Mouse (Mus musculus) urinary bladder, adult 2 months (tissue): ENCODE results near the gene Peli2. TPM values are rescaled to one million over a fixed set of nuclear protein-coding genes. Genes with fewer than 3 reads are reported as not detected.

Source experiments
- DNase-seq: peaks from one replicate; pipeline ENCODE4 v3.0.0; 2022; ENCODE audit warnings: low spot score
- polyA plus RNA-seq: library from polyadenylated mRNA; depleted of rRNA; stranded (reverse); fragments of >200 nt; gene quantifications from 2 replicates; pipeline ENCODE4 v1.2.3, GENCODE M21; 2012

Gene Peli2
- polyA plus RNA-seq, 1 experiment = 25.0 TPM

DNA sequence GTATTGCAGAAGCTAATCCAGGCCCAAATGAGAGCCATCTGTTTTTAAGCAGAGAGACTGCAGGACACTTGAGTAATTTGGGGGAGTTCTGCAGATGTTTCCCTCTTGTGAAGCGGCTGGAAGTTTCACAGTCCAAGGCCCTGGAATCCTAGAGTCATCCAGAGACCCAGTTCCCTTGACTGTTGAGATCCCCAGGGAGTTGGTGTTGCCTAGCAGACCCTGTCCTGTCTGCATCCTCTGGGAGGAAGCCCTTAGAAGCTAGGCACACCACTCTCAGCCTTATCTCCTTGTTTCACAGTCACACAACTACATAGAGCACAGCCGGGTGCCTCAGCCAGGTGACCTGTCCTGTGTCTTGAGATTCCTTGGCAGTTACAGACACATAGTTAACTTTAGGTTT, 30.9 kb downstream of the Peli2 start:
- no peak for DNase-seq

DNA sequence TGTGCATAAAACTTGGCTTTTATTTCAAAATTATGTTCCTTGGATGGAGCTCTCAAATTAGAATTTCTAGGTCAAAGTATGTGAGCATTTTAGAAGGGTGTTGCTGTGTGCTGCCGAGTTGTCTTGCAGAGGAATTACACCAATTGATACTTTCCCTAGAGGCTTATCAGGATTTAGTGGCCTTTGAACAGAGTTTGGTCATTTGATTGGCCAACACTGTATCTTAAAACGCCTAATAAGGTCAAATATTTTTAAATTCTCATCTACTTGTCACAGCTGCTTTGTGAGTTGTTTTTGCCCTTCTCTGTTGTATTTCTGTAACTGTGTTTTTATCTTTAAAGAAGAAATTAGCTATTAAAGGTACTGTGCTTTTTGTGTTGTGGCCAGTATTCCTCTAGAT, 32.4 kb downstream of the Peli2 start:
- no peak for DNase-seq

DNA sequence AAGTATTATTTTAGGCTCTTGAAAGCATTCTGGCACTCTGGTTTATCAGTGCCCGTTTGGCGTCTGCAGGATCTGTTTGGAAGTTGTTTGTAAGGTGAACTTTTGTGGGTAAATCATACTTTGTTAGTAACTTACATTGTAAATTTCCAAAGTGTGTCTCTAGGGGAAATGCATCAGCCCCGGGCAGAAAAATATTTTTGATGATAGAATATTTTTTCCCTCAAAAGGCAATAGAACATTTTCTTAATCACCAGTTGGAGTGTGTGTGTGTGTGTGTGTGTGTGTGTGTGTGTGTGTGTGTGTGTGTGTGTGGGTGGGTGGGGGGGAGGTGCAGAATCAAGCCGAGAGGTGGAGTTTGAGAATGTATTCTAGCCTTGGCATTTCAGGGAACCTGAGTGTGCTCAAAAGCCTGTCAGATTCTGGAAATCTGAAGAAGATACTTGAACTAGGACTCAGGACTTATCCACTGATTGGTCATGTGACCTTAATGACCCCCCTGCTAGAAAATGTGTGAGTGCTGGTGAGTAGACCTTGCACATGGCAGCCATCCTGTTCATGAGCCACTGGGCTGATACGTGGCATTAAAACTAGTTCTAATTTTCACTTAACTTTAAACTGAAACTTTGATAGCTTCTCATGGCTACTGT, 33.4 kb downstream of the Peli2 start:
- DNase-seq = no peak

DNA sequence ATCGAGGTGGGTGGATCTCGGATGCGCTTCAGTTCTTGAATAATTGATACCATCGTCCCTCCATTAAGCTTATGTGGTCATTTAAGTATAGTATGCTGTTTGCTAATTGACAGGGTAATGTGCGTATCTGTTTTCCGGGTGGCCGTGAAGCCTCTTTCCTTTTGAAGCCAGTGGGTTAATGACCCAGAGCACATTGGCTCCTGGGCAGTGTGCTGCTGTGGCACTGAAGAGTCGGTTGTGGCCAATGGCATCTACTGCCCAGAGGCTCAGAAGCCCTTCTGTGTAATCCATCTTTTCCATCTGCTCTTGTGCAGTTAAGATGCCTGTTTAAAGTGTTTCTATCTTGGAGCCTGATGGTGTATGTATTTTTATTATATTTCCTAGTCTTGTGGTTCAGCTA, 34.0 kb downstream of the Peli2 start:
- no peak for DNase-seq

DNA sequence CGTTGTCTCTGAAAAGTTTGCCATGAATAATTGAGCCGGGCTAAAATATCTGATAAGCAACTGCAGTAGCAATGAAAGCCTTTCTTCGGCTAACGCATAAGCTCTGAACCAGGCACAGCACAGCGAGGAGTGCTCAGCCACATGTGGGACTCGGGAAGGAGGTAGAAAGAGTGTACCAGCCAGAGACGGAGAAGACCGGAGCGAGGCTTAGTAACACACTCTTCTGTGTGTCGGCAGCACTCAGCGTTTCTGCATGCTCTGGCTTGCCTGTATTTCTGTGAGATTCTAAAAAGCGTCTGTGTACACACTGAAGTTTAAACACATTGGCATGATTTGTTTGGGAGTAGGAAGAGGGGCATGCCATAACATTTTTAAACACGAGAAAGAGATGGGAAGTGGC, 34.5 kb downstream of the Peli2 start:
- no peak for DNase-seq

DNA sequence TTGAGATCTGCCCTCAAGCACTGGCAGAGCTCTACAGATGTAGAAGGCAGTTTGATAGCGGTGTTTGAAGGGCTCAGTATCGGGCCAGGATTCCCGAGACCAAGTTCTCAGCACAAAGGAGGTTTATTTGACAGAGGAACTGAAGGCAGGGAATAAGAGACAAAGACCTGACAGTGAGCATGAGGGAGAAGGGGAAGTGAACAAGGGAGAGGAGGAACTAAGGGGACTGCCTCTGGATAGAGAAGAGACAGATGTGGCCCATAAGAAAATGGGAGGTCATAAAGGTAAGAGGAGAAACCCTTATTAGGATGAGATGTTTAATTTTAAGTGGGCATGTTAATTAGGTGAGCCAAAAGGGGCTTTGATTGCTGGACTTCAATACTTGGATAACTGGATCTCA, 36.5 kb downstream of the Peli2 start:
- no peak for DNase-seq

DNA sequence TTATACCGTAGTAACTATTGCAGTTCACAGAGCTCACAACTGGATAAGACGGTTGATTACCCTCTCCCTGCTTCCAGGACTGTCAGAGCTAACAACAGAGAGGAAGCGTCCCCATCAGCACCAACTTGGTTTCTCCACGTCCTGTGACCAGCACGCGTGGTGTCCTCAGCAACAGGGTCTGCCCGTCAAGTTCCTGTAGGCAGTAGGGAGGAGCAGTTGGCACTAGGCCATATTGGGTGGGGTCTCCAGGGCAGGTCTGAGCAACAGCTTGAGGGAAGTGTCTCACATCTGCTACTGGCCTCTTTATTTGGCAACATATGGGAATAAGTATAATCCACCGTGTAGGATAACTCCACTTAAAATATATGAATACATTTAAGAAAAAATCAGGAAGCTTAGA, 37.2 kb downstream of the Peli2 start:
- no peak for DNase-seq

DNA sequence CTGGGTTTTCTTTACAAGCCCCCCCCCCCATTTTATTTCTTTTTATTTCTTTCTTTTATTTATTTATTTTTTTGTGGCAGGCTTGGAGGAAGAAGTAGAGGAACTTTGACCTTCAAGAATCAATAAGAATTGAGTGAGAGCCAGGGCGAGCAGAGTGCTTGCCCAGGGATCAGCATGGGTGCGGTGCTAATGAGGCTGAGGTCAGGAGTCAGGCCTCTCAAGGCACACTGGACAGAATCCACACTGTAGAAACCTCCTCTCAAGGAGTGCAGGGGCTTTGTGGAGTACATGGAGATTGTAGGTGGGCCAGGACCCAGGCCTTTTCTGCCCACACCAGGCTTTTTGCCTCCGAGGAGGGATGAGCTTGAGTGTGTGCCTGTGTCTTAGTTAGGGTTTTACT, 38.8 kb downstream of the Peli2 start:
- DNase-seq = no peak

DNA sequence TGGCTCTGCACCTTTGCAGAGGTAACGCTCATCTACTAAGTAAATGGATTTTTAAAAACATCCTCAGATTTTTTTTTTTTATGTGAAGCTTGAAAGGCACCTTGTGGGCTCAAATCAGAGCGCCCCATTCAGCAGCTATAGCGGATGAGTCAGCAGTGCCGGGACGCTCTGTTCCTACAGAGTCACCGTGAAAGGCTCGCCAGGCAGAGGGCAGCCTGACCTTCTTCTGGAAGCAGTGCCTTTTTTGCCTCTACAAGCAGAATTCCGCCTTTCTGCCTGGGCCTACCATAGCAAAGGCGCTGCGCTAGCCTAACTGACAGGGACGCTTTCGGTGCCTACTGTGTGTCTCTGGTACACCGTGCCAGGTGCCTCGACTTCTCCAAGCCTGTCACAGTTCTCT, 41.8 kb downstream of the Peli2 start:
- DNase-seq = no peak

DNA sequence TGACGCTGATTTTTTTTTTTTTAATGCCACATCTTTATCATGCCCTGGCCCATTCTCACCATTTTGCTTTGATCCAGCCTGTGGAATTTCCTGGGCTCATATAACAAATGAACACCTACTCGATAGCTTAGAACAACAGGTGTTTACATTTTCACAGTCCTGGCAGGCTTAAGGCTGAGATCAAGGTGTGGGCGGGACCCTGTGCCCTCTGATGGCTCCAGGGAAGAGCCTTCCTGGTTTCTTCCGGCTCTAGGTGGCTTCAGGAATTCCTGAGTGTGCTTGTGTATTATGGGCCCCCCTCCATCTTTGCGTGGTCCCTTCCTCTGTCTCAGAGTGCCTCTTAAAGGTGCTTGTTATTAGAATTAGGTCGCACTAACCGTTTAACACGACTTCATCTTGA, 44.3 kb downstream of the Peli2 start:
- DNase-seq = no peak

DNA sequence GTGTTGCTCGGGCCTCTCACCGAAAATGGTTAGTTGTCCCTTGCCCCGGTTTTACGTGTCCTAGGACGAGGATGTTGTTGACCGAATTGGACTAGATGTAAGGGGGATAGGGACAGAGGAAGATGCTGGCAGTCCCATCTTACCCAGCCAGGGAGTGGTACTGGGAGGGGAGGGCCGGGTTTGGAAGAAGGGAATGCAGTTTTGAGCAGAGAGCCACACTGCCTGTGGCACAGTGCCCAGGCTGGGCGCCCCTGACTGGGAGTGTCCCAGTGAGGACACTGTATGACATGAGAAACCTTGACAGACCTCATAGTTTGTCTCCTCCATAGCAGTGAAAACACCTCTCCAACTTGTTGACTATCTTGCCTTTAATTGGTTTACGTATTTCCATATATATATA, 45.8 kb downstream of the Peli2 start:
- DNase-seq = no peak

DNA sequence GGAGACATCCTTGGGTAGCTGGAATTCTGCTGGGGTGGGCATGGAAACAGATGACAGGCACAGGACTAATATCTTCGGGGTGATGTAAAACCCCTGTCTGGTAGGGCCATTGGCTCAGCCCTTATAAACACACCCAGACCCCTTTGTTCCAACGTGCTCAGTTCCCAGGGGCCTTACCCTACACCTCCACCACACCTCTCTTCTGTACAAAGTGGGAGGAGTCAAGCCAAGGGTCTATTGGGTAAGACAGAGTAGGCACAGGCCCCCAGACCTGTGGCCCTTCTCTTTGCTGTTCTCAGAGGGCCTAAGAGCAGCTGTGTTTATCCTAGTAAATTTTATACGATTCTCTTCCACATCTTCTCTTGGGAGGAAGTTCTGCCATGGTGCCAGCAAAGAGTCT, 46.4 kb downstream of the Peli2 start:
- DNase-seq = no peak

DNA sequence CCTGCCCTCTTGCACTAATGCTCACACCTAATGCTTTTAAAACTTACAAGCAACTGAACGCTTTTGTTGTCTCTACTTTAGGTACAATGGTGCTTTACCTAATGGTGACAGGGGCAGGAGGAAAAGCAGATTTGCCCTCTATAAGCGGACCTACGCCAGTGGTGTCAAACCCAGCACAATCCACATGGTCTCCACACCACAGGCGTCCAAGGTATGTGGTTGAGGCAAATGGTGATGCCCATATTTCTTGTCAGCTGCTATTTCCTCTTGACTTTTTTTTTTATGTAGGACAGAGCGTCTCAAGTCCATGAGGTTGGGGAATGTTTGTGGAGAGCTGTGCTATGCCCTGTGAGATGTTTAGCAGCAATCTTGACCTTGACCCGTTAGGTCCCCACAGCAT, 47.5 kb downstream of the Peli2 start:
- DNase-seq = no peak

DNA sequence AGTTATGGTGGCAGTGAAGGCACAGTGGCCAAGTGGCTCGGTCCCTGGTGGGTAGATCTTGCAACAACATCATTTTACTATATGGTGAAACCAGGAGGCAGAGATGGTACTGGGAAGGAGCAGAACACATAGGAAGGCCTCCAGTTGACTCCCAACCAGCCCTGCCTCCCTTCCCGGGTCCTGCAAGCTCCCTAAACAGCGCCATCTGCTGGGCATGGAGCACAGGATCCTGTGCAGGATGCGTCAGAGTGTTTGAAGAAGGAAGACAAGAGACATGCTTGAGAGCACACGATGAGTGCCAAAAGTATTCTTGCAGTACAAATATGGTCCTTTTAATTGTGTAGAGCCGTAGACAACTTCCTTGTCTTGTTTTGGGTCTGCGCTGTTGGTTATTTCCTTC, 49.3 kb downstream of the Peli2 start:
- no peak for DNase-seq

DNA sequence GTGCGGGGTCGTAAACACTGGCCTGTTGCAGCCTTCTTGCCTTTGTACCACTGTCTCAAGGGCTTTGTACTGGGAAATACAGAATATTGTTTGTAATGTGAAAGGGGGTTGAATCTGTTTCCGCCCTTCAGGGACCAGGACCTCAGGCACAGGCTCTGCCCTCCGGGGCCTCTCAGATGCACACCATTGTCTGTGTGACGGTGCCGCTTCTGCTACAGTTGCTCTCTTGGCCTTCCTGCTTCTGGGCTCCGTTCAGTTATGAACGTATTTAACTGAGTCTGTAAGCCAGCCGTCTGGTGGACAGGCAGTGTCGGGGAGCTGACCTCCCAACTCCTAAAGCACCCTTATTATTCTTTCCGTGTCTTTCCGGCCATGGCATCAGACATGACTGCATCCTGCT, 50.6 kb downstream of the Peli2 start:
- no peak for DNase-seq

DNA sequence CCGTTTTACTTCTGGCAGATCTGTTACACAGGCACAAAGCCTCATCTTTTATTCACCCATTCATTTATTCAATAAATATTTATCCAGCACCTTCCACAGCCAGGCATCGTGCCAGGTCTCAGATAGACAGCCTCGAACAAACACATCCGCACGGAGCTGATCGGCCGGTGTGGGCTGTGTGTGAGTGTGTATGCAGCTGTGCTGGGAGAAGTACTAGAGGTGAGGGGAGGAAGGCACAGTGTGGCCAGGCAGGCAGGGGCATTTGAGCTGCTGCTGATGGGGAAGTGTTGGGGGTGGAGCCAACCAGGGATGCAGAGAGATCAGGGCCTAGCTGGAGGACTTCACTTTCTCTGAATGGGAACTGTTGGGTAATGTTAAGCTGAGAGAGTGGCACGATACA, 51.4 kb downstream of the Peli2 start:
- no peak for DNase-seq

DNA sequence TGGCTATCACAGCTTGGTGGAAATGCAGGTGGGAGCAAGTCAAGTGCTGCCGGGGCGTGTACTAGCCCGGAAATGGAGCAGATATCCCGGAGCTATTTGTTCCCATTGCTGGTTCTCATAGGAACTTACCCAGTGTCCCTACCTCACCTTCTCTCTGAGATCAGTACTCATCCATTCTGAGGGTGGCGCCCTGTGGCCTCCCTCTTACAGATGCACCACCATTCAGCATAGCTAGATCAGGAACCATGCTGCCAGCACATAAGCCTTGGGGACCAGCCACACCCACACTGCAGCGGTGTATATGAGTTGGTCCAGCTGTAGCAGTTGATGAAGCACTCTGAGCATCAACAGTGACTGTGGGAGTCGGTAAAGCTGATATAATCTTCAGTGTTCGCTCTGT, 52.3 kb downstream of the Peli2 start:
- DNase-seq = no peak

DNA sequence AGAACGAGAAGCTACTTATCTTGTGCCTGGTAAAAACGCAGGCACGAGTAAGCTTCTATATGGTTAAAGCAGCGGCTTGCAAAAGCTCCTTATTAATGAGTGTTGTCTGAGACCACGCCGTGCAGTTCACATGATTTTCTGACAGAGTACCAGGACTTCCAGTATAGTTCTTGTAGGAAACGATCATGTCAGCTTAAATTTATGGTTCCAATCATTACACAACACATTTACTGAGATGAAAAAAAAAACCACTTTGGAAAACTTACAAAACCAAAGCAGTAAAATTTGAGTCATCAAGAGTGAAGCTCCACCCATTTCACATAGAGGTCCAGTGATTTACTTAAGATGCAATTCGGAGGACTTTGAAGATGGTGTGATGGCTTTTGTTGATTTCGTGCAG, 53.2 kb downstream of the Peli2 start:
- no peak for DNase-seq

DNA sequence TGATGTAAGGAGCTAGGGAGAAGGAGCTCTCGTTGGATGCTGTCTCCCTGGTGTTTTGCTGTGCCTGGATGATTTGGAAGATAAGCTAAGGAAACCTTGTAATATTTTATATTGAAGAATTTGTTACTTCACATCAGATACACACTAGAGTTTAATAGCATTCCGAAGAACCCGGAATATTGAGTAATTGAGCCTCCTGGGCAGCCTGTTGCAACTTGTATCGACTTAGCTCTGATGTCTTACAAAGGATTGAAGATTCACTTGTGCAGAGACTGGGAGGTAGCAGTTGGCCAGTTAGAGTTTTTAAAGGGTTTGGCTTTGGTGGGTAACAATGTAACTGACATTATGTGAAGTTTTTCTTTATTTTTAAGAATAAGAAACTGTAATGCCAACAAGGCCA, 53.7 kb downstream of the Peli2 start:
- no peak for DNase-seq

DNA sequence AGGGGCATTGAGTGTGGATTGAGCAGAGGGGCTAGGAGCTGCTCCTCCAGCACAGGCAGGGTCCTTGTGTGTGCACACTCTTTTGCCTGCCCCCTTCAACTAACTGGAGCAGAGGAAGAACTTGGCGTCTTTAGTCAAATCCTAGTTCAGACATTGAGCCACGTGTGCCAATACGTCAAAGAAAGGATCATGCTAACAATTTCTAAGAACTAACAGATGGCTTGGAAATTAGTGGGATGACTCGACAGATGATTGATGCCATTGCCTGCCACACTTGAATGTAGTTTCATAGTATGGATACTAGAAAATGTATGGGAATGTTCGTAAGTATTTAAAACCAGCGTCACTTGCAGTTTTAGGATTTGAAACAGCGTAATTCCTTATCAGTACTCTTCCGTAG, 54.5 kb downstream of the Peli2 start:
- DNase-seq = no peak

DNA sequence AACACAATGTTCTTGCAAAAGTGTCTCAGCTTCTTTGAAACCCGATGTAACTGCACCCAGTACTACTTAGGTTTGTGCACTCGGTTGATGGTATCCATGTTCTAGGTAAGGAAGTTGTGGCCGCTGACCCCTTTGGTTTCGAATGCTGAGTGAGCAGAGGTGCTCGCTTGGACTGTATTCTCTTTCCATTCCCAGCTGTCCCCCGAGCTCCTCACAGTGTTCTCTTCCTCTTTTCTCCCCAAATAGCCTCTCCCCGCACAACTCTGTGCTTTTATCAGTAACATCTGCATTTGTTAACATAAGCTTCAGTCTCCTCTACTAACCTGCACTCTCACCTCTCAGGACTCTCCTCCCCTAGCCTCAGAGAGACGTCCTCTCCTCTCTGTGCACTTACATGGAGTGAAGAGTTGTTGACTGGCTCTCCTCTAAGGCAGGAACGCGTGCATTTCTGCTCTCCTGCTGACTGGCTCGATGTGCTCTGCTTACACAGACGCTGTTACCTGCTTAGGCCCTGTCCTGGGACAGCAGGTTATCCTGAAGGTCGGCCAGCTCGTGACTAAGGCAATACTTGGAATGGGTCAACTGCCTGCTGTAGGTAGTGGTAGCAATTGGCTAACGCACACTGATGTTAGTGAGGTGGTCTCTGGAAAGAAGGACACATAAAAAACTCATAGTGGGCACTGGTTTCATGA, 57.8 kb downstream of the Peli2 start:
- DNase-seq = no peak

DNA sequence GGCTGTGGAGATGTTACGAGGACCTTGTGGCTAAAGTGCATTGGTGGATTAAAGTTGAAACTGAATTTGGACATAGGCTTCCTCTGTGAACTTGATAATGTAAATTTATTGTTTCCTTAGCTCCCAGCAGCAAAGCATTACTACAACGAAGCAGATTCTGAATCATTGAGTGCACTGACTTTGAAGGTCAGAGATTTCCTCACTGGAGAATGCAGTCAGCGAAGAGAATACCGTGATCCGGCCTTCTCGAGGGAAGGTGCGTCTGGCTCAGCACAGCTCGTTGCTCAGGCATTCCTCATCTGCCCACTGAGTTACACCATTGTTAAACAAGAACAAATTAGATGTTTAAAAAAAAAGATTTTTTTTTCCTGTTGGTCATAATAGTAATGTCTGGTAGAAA, 58.4 kb downstream of the Peli2 start:
- no peak for DNase-seq

DNA sequence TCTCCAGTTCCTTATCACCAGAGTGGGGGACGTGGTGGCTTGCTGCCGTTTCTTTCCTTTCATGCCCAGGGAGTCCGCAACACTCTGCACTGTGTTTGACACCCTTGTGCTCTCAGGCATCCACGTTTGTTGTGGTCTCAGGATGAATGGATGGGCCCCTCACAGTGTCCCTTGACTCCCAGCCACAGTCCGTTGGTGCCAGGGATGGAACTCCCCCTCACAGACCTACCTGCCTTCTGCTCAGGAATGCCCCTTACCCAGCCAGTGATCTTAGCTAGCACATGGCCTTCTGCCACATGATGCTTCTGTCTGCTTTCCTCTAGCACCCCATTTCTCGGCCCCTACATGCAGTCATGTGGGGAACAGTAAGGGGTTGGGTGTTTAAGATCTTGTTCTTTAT, 65.7 kb downstream of the Peli2 start:
- DNase-seq = no peak

DNA sequence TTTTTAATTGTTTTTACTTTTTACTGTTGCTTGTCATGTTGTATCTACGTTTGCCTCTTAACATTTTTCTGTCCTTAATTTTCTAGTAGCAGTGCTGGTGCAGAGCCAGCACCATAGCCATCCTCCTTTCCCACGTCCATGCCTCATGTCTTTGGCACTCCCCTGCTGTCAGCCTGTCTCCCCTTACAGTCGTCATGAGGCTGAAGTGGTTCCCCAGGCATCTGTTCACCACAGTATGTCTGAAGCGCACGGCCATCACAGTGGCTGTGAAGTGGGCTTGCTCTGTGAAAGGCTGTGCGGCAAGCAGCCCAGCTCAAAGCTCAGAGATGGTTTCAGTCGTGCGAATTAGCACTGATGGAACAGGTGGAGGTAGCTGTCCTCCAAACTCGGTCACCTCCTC, 66.5 kb downstream of the Peli2 start:
- no peak for DNase-seq
